Mouse (Mus musculus) frontal cortex, postnatal 14 days (tissue): ENCODE measurements at regions not wholly inside any gene's neighbourhood (a gene's known extent, or its start where the extent isn't known, plus 50 kb on each side); places are given as distances from the start of the nearest gene placed in this dataset.

Source experiments
- DNase-seq, 2 experiments: peaks; one replicate each; pipeline ENCODE4 v3.0.0; 2022; ENCODE audit warnings: low spot score in 2 of 2

DNA sequence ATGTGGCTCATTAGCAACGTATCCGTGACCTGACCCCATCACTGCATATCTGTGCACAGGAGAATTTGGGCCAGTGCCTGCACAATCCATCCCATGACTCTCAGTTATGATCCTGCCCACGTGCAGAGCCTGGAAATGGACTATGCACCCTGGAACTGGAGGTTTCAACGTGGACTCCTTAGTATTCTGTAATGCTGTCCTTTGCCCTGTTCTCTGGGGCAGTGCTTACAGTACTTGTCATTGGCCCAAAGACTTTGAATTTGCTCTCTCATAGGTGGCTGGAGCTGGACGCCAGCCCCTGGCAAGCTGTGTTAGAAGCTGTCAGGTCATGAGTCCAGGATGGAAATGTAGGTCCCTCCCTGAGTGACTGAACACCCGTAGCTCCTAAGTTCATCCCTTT is 269.9 kb upstream of the Mki67 start:
- DNase-seq: no peak

DNA sequence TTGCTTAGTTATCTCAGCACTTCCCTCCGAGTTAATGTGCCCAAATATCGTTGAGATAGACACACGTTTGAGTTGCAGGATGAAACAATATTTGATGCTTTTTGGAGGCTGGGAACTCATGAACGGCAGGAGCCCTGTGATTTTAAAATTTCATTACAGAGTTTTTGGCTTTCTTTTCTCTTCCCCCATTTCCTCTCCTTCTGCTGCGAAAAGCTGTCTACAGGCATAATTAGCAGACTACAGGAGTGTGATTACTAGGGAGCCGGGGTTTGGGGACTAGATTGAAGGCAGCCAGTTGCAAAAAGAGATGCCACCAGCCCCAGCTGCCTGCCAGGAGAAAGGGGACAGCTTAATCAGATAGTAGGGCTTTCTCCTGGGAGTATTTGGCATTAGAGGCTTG is 274.2 kb upstream of the Mki67 start:
- DNase-seq: no peak

DNA sequence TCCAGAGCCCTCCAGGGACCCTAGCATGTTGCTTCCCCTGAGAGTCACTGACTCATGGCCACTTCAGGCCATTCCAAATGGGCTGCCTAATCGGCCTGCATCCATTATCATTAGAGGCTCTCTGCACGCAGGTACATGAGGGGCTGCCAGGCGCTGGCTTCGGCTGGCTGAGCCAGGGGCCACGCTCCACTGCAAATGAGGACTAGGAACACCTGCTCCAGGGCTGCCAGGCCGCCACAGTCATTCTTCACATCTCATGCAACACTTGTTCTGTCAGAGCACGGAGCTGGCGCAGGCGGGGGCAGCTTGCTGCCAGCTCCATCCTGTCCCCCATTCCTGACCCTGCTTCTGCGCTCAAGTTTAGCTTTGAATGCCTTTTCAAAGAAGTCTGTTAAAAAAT is 280.7 kb upstream of the Mki67 start:
- DNase-seq: no peak

- no peak for DNase-seq
Measured at GRCm38 (mm10) chr7:135997640-135998039, 281.5 kb upstream of the Mki67 start.

- DNase-seq: no peak
Measured at GRCm38 (mm10) chr7:136002382-136002781, 286.2 kb upstream of the Mki67 start.

- no peak for DNase-seq
Measured at GRCm38 (mm10) chr7:136003291-136003690, 287.1 kb upstream of the Mki67 start.

- no peak for DNase-seq
Measured at GRCm38 (mm10) chr7:136007796-136008455, 291.8 kb upstream of the Mki67 start.

- no peak for DNase-seq
Measured at GRCm38 (mm10) chr7:136008486-136008885, 292.3 kb upstream of the Mki67 start.

GRCm38 (mm10) chr7:136010013-136010412 is 293.9 kb upstream of the Mki67 start:
- DNase-seq: peak; percentile 56 to 61

GRCm38 (mm10) chr7:136014706-136015105 is 298.5 kb upstream of the Mki67 start:
- DNase-seq: no peak

DNA sequence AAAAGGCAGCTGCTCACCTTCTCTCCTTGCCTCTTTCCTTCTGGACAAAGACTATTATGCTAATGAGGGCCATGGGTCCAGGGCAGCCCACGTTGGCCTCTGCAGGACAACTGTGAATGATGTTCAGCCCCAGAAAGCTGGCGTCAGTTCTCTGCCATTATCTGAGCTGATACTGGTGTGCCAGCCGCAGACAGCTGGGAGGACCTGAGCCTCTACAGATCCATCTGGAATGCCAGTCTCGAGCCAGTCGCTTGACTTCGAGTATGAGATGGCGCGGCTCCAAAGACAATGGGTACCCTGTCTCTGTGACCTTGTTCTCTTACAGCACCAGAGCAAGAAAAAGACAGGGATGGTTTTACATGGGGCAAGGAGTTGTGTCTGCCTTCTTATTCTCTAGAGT is 300.8 kb upstream of the Mki67 start:
- no peak for DNase-seq

DNA sequence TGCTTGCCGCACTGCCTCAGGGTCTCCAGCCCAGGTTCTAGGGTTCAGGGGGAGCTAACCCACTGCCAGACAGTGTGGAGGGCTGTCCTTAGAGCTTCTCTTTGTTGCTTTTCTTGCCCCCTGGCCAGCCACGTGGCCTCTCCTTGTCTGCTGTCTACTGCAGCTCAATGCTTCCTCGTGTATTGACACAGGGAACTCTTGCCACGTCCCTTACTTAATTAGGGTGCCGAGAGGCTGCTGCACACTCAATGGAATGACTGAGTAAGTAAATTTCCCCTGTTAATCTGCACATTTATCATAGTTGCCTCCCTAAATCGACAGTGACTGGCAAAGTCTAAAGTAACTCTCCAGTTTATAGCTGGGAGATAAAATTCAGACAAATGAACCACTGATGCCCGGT is 304.4 kb upstream of the Mki67 start:
- no peak for DNase-seq

DNA sequence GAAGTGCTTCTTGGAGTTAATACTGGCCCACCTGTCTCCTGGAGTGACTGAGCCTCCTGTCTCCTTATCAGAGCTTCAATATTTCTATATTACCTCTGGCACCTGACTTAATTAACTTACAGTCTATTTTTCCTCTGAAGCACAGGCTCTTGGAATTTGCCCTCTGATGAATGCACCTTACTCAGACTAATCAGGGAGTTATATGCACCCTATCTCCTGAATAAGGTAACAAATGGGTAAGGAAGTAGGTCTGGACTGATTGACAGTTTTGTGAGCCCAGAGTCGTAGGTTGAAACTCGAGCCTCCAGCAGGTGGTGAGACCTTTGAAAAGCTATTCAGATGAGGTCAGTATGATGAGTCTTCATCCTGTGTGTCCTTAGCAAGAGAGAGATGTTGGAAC is 304.9 kb upstream of the Mki67 start:
- DNase-seq: no peak

GRCm38 (mm10) chr7:136022781-136023448 is 306.8 kb upstream of the Mki67 start:
- DNase-seq: no peak

DNA sequence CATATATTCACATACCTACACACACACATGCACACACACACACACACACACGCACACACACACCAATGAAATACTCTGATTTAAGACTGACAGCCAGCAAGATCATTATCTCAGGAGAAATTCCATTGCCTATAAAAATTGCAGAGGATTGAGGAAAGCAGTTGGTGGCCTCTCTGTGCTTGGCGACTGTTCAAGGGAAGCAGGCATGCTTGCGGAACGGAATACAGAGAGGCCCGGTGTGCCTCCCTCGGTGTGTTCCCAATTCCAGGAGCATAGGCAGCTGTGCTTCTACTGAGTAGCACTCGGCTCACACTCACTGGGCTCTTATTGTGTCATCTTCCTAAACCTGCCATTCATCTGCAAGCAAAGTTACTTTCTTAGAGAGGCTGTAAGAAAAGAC is 310.3 kb upstream of the Mki67 start:
- no peak for DNase-seq

GRCm38 (mm10) chr7:136032026-136032425 is 315.9 kb upstream of the Mki67 start:
- no peak for DNase-seq

DNA sequence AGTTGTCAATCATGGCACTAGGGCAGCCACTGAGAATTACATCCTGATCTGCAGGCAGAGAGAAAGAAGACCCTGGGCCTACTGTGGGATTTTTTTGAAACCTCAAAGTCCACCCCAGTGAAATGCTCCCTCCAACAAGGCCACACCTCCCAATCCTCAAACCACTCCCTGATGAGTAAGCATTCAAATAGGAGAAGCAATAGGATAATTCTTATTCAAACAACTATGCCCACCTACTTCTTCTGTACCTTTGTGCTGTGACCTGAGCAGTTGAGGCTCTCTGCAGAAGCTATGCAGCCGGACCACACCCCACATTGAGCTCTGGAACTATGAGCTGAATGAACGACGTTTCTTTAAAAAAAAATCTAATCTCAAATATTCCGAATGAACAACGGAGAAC is 317.4 kb upstream of the Mki67 start:
- DNase-seq: no peak

DNA sequence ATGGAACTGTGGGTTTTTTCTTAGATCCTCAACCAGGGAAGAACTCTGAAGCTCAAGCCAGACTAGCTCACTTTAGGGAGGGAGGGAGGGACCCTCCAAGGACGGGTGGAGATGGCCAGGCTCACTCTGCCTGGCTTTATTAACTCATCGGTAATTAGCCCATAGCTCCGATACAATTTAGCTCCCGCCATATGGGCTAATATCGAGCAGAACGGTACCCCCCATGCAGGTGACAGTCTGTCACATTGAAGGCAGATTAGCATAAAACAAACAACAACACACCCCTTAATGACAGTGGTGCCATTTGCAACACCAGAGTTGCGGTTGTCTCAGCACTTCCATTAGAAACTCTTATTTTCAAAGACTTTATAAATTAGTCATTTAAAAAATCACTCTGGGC is 319.6 kb upstream of the Mki67 start:
- no peak for DNase-seq

GRCm38 (mm10) chr7:136038072-136038471 is 321.9 kb upstream of the Mki67 start:
- no peak for DNase-seq

- DNase-seq: no peak
Measured at GRCm38 (mm10) chr7:136038906-136039305, 322.7 kb upstream of the Mki67 start.

DNA sequence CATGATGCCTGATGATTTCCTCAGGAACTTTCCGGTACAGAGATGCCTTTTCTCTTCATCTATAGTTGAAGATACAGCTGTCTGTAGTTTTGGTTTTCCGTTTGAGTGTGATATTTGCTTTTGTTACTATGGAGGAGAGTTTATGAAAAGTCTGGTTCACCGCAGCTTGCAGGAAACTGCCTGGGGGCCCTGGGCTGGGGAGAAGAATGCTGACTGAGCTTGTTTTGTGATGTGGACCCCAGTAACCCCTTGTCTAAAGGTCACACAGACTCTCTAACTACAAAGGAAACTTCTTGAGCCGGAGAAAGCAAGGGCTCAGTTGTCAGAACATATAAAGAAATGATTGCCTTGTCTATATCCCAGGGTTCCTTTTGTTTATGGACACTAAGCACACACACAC is 325.8 kb upstream of the Mki67 start:
- DNase-seq: no peak

DNA sequence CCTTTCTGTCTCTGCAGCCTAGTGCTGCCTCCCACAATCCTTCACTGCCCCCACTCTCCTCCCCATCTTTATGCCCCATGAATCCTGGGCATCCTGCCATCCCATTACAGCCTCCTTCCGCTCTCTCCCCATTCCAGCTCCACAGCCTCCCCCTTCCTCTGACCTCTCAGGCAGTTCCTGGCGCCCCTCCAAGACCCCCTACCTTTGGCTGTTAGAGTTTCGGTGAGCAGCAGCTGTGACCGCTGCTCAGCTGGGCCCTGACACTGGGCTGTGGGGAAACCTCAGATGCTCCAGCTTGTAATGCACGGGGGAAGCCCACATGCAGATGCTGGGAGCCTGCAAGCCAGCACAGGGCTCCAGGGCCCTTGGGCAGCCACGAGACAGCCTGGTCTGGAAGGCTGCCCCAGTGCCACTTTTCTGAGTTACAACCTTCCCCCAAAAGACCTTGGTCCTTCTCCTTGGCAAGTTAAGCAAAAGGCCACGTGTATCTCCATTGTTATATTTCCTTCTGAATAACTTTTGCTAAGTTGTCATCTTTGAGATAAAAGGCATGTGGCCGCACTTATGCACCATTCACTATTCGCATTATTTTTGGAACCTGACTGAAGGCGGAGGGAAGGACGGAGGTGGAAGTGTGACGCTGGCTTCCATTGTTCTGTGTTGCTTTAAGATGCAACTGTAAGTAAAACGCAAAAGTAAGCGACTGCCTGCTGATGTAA is 330.6 kb upstream of the Mki67 start:
- DNase-seq: peak; percentile 47 to 64

- no peak for DNase-seq
Measured at GRCm38 (mm10) chr7:136047364-136047945, 331.3 kb upstream of the Mki67 start.
